Mouse (Mus musculus) lung, embryonic 14.5 days (tissue): ENCODE data around the gene Chchd6. TPM values are rescaled to one million over a fixed set of nuclear protein-coding genes. Genes with fewer than 3 reads are reported as not detected.
A peak's percentile ranks its signal among the peaks of the same experiment; 100 is the strongest.

Experiments
- ATAC-seq: fragments of 200-750 bp; cut with Nextera tagmentation; 2 replicates; pipeline ENCODE4 v1.8.0; 2017; ENCODE audit warnings: mild to moderate bottlenecking, moderate TSS enrichment, moderate library complexity; ENCODE audit not compliant: insufficient read depth
- DNase-seq: peaks from one replicate; pipeline ENCODE4 v3.0.0-alpha.2; 2015
- H3K27ac ChIP-seq: fragments of 300-500 bp; sonication (generic); 2 replicates; pipeline ENCODE4 v1.5.1; 2014; ENCODE audit warnings: low read depth, mild to moderate bottlenecking, moderate library complexity
- H3K27me3 ChIP-seq: fragments of 300-500 bp; sonication (generic); 2 replicates; pipeline ENCODE4 v1.6.1; 2014; ENCODE audit warnings: low read length, control low read depth; ENCODE audit not compliant: insufficient read depth
- H3K36me3 ChIP-seq: fragments of 300-500 bp; sonication (generic); 2 replicates; pipeline ENCODE4 v1.6.1; 2014; ENCODE audit warnings: control low read depth; ENCODE audit not compliant: insufficient read depth
- H3K4me1 ChIP-seq: fragments of 300-500 bp; sonication (generic); 2 replicates; pipeline ENCODE4 v1.6.1; 2014; ENCODE audit warnings: antibody characterized with exemption, control low read depth; ENCODE audit not compliant: insufficient read depth
- H3K4me2 ChIP-seq: fragments of 300-500 bp; sonication (generic); 2 replicates; pipeline ENCODE4 v1.6.1; 2014; ENCODE audit warnings: mild to moderate bottlenecking
- H3K4me3 ChIP-seq: fragments of 300-500 bp; sonication (generic); 2 replicates; pipeline ENCODE4 v1.5.1; 2014; ENCODE audit warnings: low read depth, low read length
- H3K9ac ChIP-seq: fragments of 300-500 bp; sonication (generic); 2 replicates; pipeline ENCODE4 v1.6.1; 2014
- H3K9me3 ChIP-seq: fragments of 300-500 bp; sonication (generic); 2 replicates; pipeline ENCODE4 v1.6.1; 2016; ENCODE audit warnings: low read depth, low read length, control low read depth
- CTCF ChIP-seq: IDR thresholded peaks from 2 replicates; pipeline ENCODE4 v1.5.1; 2016; ENCODE audit warnings: antibody characterized with exemption, low read depth
- WGBS: fragments of 180-500 bp; shearing (Covaris S2); extraction: QIAGEN DNeasy Blood & Tissue Kit; methylation state at CpG from one replicate; pipeline ENCODE4 v1.1.7; 2014; 5-methylcytosine and 5-hydroxymethylcytosine counted together
- polyA plus RNA-seq: library from polyadenylated mRNA; unstranded; fragments of >200 nt; fragmentation: Nextera tagmentation; extraction: Ambion mirVana; gene quantifications from 2 replicates; pipeline ENCODE4 v1.2.1, GENCODE M21; 2014

The Chchd6 gene
- polyA plus RNA-seq, 1 experiment from 2014 or later = 69.3 TPM

GRCm38 (mm10) chr6:89566740-89567139, 28.7 kb downstream of the Chchd6 start:
- ATAC-seq = no peak
- DNase-seq = no peak
- Histone ChIP-seq H3K27ac (no peak overlapping the region), H3K4me3 (no peak overlapping the region), H3K36me3 (0 out of 2 replicates have a peak, but pooled peaks cover 5% of the 10 kb centered on the region), H3K9me3 (no peaks in the 10 kb centered on the region), H3K4me2 (no peak overlapping the region), H3K4me1 (no peaks in the 10 kb centered on the region), H3K27me3 (no peaks in the 10 kb centered on the region), H3K9ac (no peak overlapping the region)
- TF ChIP-seq CTCF = no peak
- 79% methylated on average over 4 of the region's 4 CpGs for WGBS

GRCm38 (mm10) chr6:89563381-89563780, 32.1 kb downstream of the Chchd6 start:
- Histone ChIP-seq H3K9me3 (no peaks in the 10 kb centered on the region), H3K27me3 (no peaks in the 10 kb centered on the region), H3K4me3 (no peak overlapping the region), H3K4me2 (no peak overlapping the region), H3K9ac (no peak overlapping the region), H3K36me3 (0 out of 2 replicates have a peak, but pooled peaks cover 5% of the 10 kb centered on the region), H3K4me1 (no peaks in the 10 kb centered on the region), H3K27ac (no peak overlapping the region)
- DNase-seq (no peak), ATAC-seq (no peak)
- WGBS = 66% methylated on average over 4 of the region's 4 CpGs
- no peak for TF ChIP-seq CTCF

- DNase-seq = no peak
- Histone ChIP-seq H3K9ac (no peak overlapping the region), H3K4me1 (no peaks in the 10 kb centered on the region), H3K9me3 (no peaks in the 10 kb centered on the region), H3K27ac (no peak overlapping the region), H3K4me3 (no peak overlapping the region), H3K27me3 (no peaks in the 10 kb centered on the region), H3K4me2 (no peak overlapping the region), H3K36me3 (no peaks in the 10 kb centered on the region)
- no peak for TF ChIP-seq CTCF
- ATAC-seq = no peak
- WGBS = 56% methylated on average over 2 of the region's 2 CpGs
Observed at GRCm38 (mm10) chr6:89560826-89561225, 34.6 kb downstream of the Chchd6 start.

- H3K4me1 ChIP-seq = 0 out of 2 replicates have a peak, but pooled peaks cover 2% of the 10 kb centered on the region
- H3K4me2 ChIP-seq = no peak overlapping the region
- WGBS = 80% methylated on average over 4 of the region's 4 CpGs
- no peak overlapping the region for H3K4me3 ChIP-seq
- DNase-seq (no peak), ATAC-seq (no peak)
- H3K27me3 ChIP-seq = no peaks in the 10 kb centered on the region
- H3K9me3 ChIP-seq = no peaks in the 10 kb centered on the region
- no peaks in the 10 kb centered on the region for H3K36me3 ChIP-seq
- no peak overlapping the region for H3K27ac ChIP-seq
- TF ChIP-seq CTCF = no peak
- H3K9ac ChIP-seq = no peak overlapping the region
Observed at GRCm38 (mm10) chr6:89557654-89558053, 37.8 kb downstream of the Chchd6 start.

- H3K27ac ChIP-seq = no peak overlapping the region
- no peak for TF ChIP-seq CTCF
- H3K9ac ChIP-seq = no peak overlapping the region
- 0 out of 2 replicates have a peak, but pooled peaks cover 2% of the 10 kb centered on the region for H3K4me1 ChIP-seq
- no peak overlapping the region for H3K4me2 ChIP-seq
- H3K36me3 ChIP-seq = no peaks in the 10 kb centered on the region
- ATAC-seq (no peak), DNase-seq (no peak)
- 31% methylated on average over 7 of the region's 7 CpGs for WGBS
- H3K4me3 ChIP-seq = no peak overlapping the region
- H3K9me3 ChIP-seq = no peaks in the 10 kb centered on the region
- H3K27me3 ChIP-seq = no peaks in the 10 kb centered on the region
Observed at GRCm38 (mm10) chr6:89556566-89556965, 38.9 kb downstream of the Chchd6 start.

- no peak overlapping the region for H3K4me2 ChIP-seq
- 73% methylated on average over 1 of the region's 1 CpGs for WGBS
- ATAC-seq = no peak
- no peak overlapping the region for H3K4me3 ChIP-seq
- no peak for TF ChIP-seq CTCF
- H3K27ac ChIP-seq = no peak overlapping the region
- no peaks in the 10 kb centered on the region for H3K27me3 ChIP-seq
- H3K36me3 ChIP-seq = no peaks in the 10 kb centered on the region
- H3K9ac ChIP-seq = no peak overlapping the region
- no peak for DNase-seq
- no peaks in the 10 kb centered on the region for H3K9me3 ChIP-seq
- H3K4me1 ChIP-seq = 0 out of 2 replicates have a peak, but pooled peaks cover 2% of the 10 kb centered on the region
Observed at GRCm38 (mm10) chr6:89555971-89556370, 39.5 kb downstream of the Chchd6 start.

- 45% methylated on average over 5 of the region's 5 CpGs for WGBS
- Histone ChIP-seq H3K9me3 (no peaks in the 10 kb centered on the region), H3K9ac (no peak overlapping the region), H3K4me2 (no peak overlapping the region), H3K27ac (no peak overlapping the region), H3K4me1 (0 out of 2 replicates have a peak, but pooled peaks cover 2% of the 10 kb centered on the region), H3K27me3 (no peaks in the 10 kb centered on the region), H3K4me3 (no peak overlapping the region), H3K36me3 (no peaks in the 10 kb centered on the region)
- no peak for TF ChIP-seq CTCF
- ATAC-seq (peak; percentile 42; the same call in 1 of the 2 replicates), DNase-seq (peak; percentile 19)
Observed at GRCm38 (mm10) chr6:89554029-89554428, 41.4 kb downstream of the Chchd6 start.
